Comparison of ENCODE assay signal across 9 mouse cellular contexts in genomic region chr10:60173035-60173434, GRCm38 (mm10). TPM values are rescaled to one million over a fixed set of nuclear protein-coding genes. Genes with fewer than 3 reads are reported as not detected.
DNase-seq lines count a peak whose midpoint lies in the region; ATAC-seq and TF ChIP-seq lines count a peak whose summit lies in the region.
"Had no signal": no experiment of that assay in that cellular context is flagged by ENCODE, and none has a peak within 500 bp of the region (broad histone marks: within the 10 kb centered on the region; RNA-seq: fewer than 3 reads in every experiment).

No protein-coding gene starts in this region.

- no peak overlapping the region for H3K4me2 ChIP-seq in forebrain, embryonic 16.5 days (ENCODE audit: low read length)
- no peak overlapping the region for H3K4me2 ChIP-seq in hindbrain, embryonic 12.5 days (replicated peaks)
- H3K4me2 ChIP-seq: limb, embryonic 12.5 days had no signal

- no peak overlapping the region for H3K27ac ChIP-seq in heart, embryonic 10.5 days
- no peak overlapping the region for H3K27ac ChIP-seq in forebrain, embryonic 16.5 days (ENCODE audit: low read length)
- no peak overlapping the region for H3K27ac ChIP-seq in hindbrain, embryonic 12.5 days
- no peak overlapping the region for H3K27ac ChIP-seq in thymus, adult 2 months (ENCODE audit: control insufficient read depth, insufficient read depth, low read length)
- H3K27ac ChIP-seq: limb, embryonic 12.5 days had no signal

- no peaks in the 10 kb centered on the region for H3K36me3 ChIP-seq in heart, embryonic 10.5 days
- no peaks in the 10 kb centered on the region for H3K36me3 ChIP-seq in forebrain, embryonic 16.5 days (ENCODE audit: control insufficient read depth, insufficient read depth)
- no peaks in the 10 kb centered on the region for H3K36me3 ChIP-seq in hindbrain, embryonic 12.5 days
- no peaks in the 10 kb centered on the region for H3K36me3 ChIP-seq in thymus, adult 2 months (ENCODE audit: control insufficient read depth, insufficient read depth, low read length)
- H3K36me3 ChIP-seq: limb, embryonic 12.5 days had no signal

- no peak for TF ChIP-seq POLR2A in thymus, adult 2 months (IDR thresholded peaks at IDR 0.05; ENCODE audit: control insufficient read depth, extremely low read depth, insufficient read depth, low read length, poor library complexity)

- WGBS in heart, embryonic 10.5 days = 78% methylated on average over 10 of the region's 10 CpGs
- 27% methylated on average over 10 of the region's 10 CpGs for WGBS in forebrain, embryonic 16.5 days
- 76% methylated on average over 10 of the region's 10 CpGs for WGBS in hindbrain, embryonic 12.5 days
- 89% methylated on average over 10 of the region's 10 CpGs for WGBS in thymus, adult 2 months

- H3K27me3 ChIP-seq in heart, embryonic 10.5 days (ENCODE audit: insufficient read depth, poor library complexity, severe bottlenecking) = peaks cover 9% of the 10 kb centered on the region; the same call in 1 of the 2 replicates
- H3K27me3 ChIP-seq in forebrain, embryonic 16.5 days (replicated peaks; ENCODE audit: control insufficient read depth, insufficient read depth, low read length) = no peaks in the 10 kb centered on the region
- H3K27me3 ChIP-seq in hindbrain, embryonic 12.5 days = no peaks in the 10 kb centered on the region
- no peaks in the 10 kb centered on the region for H3K27me3 ChIP-seq in thymus, adult 2 months (ENCODE audit: control insufficient read depth, insufficient read depth, low read length)
- H3K27me3 ChIP-seq: limb, embryonic 12.5 days had no signal

- H3K9me3 ChIP-seq in heart, embryonic 10.5 days = 0 out of 2 replicates have a peak, but pooled peaks cover 3% of the 10 kb centered on the region
- no peaks in the 10 kb centered on the region for H3K9me3 ChIP-seq in forebrain, embryonic 16.5 days (ENCODE audit: control insufficient read depth, low read length)
- no peaks in the 10 kb centered on the region for H3K9me3 ChIP-seq in hindbrain, embryonic 12.5 days (replicated peaks)

- H3K9ac ChIP-seq in forebrain, embryonic 16.5 days (replicated peaks; ENCODE audit: low read depth, low read length) = no peak overlapping the region
- H3K9ac ChIP-seq in hindbrain, embryonic 12.5 days = no peak overlapping the region
- H3K9ac ChIP-seq: limb, embryonic 12.5 days had no signal

- no peaks in the 10 kb centered on the region for H3K4me1 ChIP-seq in heart, embryonic 10.5 days
- 0 out of 2 replicates have a peak, but pooled peaks cover 4% of the 10 kb centered on the region for H3K4me1 ChIP-seq in forebrain, embryonic 16.5 days (replicated peaks; ENCODE audit: control insufficient read depth, insufficient read depth, low read length)
- no peaks in the 10 kb centered on the region for H3K4me1 ChIP-seq in hindbrain, embryonic 12.5 days
- H3K4me1 ChIP-seq in thymus, adult 2 months (replicated peaks; ENCODE audit: control insufficient read depth, insufficient read depth, low read length) = peaks cover 35% of the 10 kb centered on the region
- H3K4me1 ChIP-seq: limb, embryonic 12.5 days had no signal

- TF ChIP-seq CTCF in thymus, adult 2 months (IDR thresholded peaks at IDR 0.05; ENCODE audit: borderline replicate concordance, control insufficient read depth, extremely low read depth, insufficient read depth, low read length, poor library complexity) = no peak

- peak; percentile 73 for ATAC-seq in forebrain, embryonic 16.5 days
- no peak for ATAC-seq in hindbrain, embryonic 12.5 days (ENCODE audit: low FRiP score)

- no peak overlapping the region for H3K4me3 ChIP-seq in heart, embryonic 10.5 days
- H3K4me3 ChIP-seq in forebrain, embryonic 16.5 days (replicated peaks; ENCODE audit: low read length) = no peak overlapping the region
- no peak overlapping the region for H3K4me3 ChIP-seq in hindbrain, embryonic 12.5 days
- no peak overlapping the region for H3K4me3 ChIP-seq in thymus, adult 2 months (ENCODE audit: control insufficient read depth, insufficient read depth, low read length)
- H3K4me3 ChIP-seq: limb, embryonic 12.5 days had no signal

- peak; percentile 41 to 43 for DNase-seq in heart, adult 18-20 months
- DNase-seq in heart, embryonic 10.5 days (ENCODE audit: low spot score) = no peak
- peak; percentile 10 for DNase-seq in 3T3-L1 (ENCODE audit: low read depth, low spot score)
- DNase-seq in left cerebral cortex, adult 8-10 months (ENCODE audit: low spot score in 2 of 2) = peak; percentile 70 to 92
- DNase-seq in right cerebral cortex, postnatal 4 days = peak; percentile 59
- DNase-seq in thymus, adult 2 months = no peak

RNA-seq across cellular contexts. Expression of gene Chst3, which starts 46.0 kb away (rescaled TPM):
- total RNA-seq in heart, adult 18-20 months (2021) = 1 to 10 TPM in 1 of 2 experiments, under 1 TPM in 1; 0.74 to 1.5 TPM
- polyA plus RNA-seq in heart, embryonic 10.5 days (2016; fragmentation: Nextera tagmentation; extraction: Ambion mirVana) = 0.51 and 0.89 TPM in 2 replicates
- 0.83 and 0.90 TPM in 2 replicates for polyA plus RNA-seq in forebrain, embryonic 16.5 days (2015; fragmentation: Nextera tagmentation; extraction: Ambion mirVana)
- 1 to 10 TPM; 1.2 to 2.0 (median 1.9) TPM for total RNA-seq in left cerebral cortex, adult 8-10 months (2022)
- polyA plus RNA-seq in hindbrain, embryonic 12.5 days (2016; fragmentation: Nextera tagmentation; extraction: Ambion mirVana) = 3.2 and 3.7 TPM in 2 replicates
- 2.1 and 4.5 TPM in 2 replicates for polyA plus RNA-seq in thymus, adult 2 months (2012; rRNA removed)

Comparison
In these comparisons a context has a peak if more than half of its experiments do, and no peak if none do; other contexts are left out.
1. DNase-seq: peak in heart, adult 18-20 months (2 of 2), 3T3-L1 (single experiment), left cerebral cortex, adult 8-10 months (2 of 2) and right cerebral cortex, postnatal 4 days (single experiment); none in heart, embryonic 10.5 days (single experiment) and thymus, adult 2 months (single experiment).